Mouse (Mus musculus) skeletal muscle tissue, adult 2 months (tissue): Measurements from ENCODE around the gene Pdia3.
"Not testable (repeated sequence)": the region's sequence is repeated elsewhere in the genome, so short reads cannot be mapped to it uniquely, and the experiment has no call there.

Experiments
- DNase-seq: peaks from one replicate; pipeline ENCODE4 v3.0.0-alpha.2; 2012; ENCODE audit warnings: low read depth, low spot score

Pdia3 gene

DNA sequence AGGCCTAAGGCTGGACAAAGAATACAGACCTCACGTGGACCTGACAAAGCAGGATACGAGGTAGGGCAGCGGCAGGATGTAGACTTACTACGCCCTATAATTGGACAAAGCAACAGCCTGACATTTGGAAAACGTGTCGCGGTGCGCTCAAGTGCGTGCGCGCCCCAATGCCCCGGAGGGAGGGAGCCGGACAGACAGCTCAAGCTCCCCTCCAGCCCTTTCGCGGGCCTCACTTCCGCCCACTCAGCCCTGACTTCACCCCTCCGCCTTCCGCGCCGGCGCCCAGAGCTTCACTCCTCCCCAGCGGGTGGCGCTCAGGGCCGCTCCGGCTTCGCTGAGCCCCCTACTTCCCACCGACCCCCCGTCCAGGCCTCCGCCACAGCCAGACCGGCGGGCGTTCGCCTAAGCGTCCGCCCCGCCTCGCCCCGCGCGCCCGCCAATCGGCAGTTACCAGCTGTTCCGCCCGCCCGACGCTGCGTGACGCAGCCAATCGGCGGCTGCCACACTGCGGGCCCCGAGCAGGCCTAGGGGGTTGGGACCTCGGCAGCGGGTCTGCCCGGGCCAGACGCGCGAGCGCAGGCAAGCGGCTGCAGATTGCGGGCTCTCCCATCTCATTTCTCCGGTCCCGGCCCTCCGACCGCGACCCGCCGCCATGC, at the start of gene Pdia3, which contains the start of gene Catsper2:
TSS of gene Pdia3 (plus strand) at position 389 of the 656 bp plus-strand sequence.
TSS of gene Catsper2 (minus strand) at position 406 of the 656 bp plus-strand sequence.
- peak; percentile 95 for DNase-seq

DNA sequence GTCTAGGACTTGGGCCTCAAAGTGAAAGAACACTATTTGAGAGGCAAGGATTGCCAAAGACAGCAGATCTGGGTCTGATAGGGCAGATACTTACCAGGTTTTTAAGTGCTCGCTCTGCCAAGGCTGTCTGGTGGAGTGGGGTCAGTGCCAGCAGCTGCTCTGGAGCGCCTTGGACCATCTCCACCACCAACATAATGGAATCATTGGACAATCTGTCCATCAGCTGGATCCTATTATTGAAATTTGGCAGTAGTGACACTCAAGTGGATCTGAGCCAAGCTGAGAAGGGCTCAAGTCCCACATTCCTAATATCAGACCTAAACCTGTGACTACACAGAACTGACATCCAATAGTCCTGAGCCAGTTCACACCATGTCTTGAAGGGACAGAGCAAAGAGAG, 44.7 kb upstream of the Pdia3 start:
- DNase-seq: peak; percentile 16

DNA sequence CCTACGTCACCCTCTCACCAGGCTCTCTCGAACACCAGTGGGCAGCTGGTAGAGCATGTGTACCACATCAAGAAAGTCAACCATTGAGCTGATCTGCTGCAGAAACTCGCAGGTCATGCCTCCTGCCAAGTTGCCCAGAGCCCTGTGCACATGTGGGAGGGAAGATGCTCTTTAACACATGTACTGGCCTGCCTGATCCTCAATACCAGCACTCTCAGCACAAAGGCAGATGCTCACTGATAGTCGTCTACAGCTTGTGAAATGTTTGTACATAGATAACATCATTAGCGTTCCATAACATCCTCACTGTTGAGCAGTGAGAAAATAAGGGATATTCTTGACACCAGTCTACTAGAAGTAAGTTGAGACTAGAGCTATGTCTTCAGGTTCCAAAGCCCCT, 42.7 kb upstream of the Pdia3 start:
- no peak for DNase-seq

DNA sequence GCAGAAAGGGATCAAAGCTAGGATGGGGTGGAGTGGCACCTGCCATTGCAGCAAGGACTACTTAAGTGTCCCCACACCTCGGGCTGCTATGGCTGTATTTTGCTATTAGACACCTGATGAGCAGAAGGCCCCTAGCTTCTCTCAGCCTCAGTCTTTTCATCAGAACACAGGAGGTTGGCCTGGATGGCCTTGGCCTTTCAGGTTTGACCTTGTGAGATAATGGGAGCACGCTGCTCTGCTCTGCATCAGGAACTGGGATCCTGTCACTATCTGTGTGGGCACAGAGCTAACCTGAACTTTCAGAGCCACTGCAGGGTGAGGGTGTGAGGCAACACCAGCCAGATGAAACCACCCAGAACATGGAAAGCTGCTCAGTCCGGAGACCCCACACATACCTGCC, 41.3 kb upstream of the Pdia3 start:
- DNase-seq: no peak

DNA sequence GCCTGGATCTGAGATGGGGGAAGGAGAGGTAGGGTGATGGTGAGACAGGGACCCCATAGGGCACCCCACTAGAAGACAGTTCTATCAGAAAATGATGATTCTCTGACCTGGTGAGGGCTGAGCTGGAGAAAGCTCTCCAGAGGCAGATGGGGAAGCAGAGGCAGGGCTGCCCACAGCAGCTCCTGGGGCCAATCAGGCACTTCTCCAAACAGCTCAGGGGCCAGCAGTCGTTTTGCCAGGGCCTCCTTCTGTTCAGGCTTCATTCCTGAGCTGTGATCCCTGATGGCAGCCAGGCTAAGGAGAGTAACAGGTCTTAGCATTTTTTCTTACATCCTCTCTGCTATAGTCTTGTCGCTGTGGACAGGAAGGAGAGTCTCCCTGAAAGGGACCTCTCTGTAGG, 38.8 kb upstream of the Pdia3 start:
- DNase-seq: no peak

DNA sequence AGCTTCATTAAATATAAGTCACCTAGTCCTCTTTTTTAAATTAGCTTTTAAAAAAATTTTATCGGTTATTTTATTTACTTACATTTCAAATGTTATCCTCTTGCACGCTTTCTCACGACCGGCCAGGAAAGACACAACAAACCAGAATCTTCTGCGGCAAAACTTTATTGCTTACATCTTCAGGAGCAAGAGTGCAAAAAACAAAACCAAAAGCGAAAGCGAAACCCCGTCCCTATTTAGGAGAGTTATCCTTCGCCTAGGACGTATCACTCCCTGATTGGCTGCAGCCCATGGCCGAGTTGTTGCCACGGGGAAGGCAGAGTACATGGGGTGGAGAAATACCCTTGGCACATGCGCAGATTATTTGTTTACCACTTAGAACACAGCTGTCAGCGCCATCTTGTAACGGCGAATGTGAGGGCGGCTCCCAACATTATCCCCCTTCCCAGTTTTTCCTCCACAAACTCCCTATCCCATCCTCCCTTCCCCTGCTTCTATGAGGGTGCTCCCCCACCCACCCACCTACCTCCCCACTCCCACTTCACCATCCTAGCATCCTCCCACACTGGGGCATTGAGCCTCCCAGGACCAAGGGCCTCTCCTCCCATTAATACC, 26.5 kb upstream of the Pdia3 start, which contains the start of gene Strc:
TSS of gene Strc (minus strand) at position 208 of the 615 bp plus-strand sequence.
- DNase-seq: not testable (repeated sequence)

DNA sequence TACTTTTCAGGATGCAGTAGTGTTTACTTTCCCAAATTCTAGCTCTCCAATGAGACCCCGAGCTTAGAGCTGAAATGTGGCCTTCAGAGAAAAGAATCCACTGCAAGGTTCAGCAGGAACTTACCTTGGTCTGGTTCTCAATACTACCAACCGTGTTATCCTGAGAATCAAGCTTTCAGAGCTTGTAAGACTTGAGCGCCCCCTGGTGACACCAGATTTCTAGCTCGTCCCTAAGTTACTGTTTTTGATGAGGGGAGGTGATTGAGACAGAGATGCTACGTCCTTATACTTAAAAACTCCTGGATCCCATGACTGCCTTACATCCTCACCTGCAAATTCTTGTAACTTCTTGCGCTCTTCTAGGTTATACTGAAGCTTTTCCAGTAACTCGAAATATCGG, 17.0 kb upstream of the Pdia3 start:
- peak; percentile 36 for DNase-seq

DNA sequence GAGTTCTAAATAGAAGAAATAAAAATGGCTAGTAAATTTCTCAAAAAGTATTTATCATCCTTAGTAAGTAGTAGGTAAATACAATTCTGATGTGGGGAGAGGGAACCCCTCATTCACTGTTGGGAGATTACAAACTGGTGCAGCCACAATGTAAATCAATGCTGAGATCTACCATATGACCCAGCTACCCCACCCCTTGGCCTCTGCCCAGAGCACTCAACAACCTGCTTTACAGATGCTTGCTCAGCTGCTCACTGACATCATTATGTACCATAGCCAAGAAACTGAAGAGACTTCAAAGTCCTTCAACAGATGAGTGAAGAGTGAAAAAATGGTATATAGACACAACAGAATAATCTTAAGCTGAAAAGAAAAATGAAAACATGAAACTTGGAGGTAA, 10.3 kb upstream of the Pdia3 start:
- no peak for DNase-seq

DNA sequence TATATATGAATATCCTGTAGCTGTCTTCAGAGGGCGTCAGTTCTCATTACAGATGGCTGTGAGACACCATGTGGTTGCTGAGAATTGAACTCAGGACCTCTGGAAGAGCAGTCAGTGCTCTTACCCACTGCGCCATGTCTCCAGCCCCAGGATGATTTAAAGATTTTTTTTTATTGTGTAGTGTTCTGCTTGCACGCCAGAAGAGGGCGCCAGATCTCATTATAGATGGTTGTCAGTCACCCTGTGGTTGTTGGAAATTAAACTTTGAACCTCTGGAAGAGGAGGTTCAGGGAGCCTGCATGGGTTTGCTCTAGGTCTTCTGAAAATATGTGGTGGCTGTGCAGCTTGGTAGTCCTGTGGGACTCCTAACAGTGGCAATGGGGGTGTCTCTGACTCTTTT, 5.4 kb upstream of the Pdia3 start:
- DNase-seq: peak; percentile 8

DNA sequence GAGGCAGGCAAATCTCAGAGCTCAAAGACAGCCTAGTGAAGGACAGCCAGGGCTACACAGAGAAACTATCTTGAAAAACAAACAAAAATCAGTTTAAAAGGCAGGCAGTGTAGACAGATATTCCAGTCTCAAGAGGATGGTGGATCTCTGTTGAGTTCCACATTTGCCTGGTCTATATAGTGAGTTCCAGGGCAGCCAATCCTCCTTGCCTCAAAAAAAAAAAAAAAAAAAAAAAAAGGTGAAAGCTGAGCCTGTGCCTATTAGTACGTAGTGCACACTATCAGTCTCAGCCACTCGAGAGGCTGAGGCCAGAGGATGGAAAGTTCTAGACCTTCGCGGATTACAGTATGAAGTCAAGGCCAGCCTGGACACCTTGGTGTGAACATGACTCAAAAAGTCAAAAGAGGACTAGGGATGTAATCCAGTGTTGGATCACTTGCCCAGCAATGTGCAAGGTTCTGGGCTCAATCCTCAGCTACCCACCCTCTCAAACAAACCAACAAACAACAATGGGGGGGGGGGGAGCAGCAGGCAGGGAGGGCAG, 660 bp upstream of the Pdia3 start:
- DNase-seq: peak; percentile 30

DNA sequence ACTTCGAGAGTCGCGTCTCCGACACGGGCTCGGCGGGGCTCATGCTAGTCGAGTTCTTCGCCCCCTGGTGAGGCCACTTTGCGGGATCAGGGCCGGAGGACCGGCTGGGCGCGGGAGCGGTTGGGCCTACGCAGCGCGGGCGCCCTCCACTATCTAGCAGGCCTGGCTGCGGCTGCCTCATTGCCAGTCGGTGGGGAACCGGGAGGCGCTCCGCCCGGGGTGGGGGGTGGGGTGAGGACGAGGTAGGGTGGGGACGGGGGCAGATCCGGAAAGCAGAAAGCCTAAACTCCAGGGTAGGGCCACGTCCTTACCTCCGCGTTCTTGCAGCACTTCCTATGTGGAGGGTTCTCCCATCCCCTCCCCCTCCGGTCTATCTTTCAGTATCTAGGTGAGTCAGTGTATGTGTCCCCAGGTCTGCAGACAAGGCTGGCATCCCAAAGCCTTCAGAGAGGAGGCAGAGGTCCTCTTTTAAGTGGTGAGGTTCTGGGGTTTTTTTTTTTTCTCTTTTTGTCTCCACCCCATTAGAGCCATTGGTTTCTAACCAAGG, 637 bp downstream of the Pdia3 start:
- DNase-seq: peak; percentile 25

DNA sequence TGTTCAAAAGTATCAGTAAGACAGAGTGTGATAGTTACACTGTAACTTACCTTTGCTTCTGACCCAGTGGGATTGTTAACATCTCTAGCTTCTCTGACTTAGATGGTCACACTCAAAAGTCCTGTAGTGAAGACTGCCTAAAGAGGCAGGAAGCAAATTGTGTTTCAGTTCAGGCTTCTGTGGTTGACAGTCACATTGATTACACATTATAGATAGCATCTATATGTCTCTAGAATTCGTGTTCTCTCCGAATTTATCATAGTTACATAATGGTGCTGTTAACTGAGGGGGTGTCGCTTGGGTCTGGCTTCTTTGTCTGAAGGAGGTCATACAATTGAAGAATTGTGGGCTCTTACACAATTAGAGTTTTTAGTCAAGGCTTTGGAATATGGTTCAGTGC, 1.5 kb downstream of the Pdia3 start:
- no peak for DNase-seq

DNA sequence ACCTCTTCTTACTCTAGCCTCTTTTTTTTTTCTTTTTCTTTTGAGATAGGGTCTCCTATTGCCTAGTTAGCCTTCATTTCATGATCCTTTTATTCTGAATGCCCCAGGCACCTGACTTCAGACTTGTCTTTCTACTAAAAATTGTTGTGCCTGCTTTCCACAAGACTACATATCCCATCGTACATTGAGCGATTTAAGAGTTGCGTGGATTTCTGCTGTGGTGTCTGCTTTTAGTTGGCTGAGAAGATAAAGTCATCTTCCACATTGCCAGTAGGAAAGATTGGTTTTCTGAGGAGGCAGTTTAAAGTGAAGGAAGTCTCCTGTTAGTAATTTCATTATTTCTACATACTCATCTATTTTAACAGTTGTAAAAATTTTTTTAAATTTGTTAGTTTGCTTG, 2.0 kb downstream of the Pdia3 start:
- DNase-seq: no peak

DNA sequence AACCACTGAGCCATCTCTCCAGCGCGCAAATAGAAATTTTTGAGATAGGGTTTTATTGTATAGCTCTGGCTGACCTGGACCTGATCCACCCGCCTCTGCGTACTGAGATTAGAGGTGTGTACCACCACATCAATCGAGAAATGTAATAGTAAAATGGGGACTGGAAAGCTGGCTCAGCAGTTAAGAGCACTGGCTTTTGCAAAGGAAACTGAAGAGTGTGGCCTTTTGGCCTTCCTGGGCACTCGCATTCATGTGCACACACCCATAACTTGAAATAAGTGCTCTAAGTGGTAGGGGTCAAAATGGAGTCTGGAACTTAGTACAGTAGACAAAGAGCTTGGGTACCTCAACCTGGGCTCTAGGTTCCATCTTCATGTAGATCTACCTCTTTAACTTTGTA, 2.8 kb downstream of the Pdia3 start:
- DNase-seq: no peak

DNA sequence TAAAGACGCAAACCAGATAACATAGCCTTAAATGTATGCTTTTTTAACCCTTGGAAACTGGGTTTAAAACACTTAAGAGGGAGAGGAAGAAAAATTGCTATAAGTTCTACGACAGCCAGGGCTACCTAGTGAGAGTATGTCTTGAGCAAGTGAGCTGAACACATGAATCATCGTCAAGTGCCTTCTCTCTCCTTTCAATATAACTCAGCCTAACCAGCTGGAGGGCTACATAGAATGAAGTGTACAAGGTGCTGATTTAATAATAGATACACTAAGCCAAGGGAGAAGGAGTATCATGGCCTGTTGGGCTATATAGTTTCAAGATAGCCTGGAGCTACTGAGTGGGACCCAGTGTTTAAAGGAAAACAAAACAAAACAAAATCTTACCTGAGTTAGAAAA, 4.9 kb downstream of the Pdia3 start:
- DNase-seq: no peak

DNA sequence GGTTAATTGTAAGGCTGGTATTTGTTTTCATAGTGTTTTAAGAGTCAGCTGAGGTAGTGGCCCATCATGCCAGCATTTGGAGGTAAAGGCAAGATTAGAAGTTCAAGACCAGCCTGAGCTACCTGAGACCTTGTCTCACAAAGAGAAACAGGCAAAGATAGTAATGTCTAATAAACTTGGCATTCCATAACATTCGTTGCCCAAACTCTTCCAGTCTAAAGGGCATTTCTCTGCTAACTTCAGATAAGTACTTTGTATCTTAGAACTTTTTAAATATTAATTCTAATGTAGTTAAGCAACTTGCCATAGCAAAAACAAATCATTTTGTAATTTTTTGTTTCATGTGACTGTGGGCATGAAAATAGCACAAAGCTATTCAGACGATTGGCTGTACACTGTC, 9.6 kb downstream of the Pdia3 start:
- DNase-seq: no peak

DNA sequence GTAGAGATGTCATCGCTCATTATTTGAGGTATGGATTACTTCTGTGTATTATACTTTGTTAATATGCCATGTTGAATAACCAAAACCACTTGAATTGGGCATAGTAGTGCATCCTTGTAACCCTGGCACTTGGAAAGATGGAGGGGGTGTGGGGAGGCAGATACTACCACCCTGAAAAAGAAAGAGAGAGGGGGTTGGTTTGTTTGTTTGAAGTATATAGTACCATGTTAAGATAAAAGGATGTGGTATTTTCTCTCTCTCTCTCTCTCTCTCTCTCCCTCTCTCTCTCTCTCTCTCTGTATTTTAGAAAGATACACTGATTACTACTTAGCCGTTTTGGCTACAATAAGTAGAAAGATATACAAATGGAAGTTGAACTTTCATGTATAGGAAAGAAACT, 12.3 kb downstream of the Pdia3 start:
- DNase-seq: no peak

DNA sequence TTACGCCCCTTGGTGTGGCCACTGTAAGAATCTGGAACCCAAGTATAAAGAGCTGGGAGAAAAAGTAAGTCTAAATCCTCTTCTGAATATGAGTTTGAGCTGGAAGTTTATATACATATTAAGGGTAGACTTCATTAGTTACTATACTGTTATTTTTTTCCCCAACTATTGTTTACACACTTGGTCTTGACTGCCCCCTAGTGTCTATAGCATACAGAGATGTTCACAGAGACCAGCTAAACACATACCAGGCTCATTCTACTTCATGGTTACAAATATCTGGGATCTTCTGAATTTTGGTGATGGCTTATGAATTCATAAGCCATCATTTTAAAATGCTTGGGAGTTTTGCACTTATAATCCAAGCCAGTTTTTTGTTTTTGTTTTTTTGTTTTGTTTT, 21.3 kb downstream of the Pdia3 start:
- no peak for DNase-seq

DNA sequence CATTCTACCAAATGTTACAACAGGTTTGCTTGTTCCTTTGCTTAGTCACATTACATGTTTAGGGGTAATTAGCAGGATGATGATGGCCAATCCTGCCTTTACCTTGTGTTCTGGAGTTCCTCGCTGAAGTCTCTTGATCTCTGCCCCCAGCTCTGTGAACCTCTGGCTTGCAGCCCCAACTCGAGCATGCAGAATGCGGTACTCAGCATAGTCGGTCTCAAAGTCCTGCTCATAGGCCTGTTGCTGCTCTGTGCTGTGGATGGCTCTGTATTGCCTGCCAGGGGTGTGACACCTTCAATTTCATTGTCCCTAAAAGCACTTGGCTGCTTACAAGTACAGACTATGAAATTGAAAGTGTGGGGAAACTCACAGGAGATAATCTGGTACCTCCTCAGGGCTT, 26.2 kb downstream of the Pdia3 start:
- no peak for DNase-seq

DNA sequence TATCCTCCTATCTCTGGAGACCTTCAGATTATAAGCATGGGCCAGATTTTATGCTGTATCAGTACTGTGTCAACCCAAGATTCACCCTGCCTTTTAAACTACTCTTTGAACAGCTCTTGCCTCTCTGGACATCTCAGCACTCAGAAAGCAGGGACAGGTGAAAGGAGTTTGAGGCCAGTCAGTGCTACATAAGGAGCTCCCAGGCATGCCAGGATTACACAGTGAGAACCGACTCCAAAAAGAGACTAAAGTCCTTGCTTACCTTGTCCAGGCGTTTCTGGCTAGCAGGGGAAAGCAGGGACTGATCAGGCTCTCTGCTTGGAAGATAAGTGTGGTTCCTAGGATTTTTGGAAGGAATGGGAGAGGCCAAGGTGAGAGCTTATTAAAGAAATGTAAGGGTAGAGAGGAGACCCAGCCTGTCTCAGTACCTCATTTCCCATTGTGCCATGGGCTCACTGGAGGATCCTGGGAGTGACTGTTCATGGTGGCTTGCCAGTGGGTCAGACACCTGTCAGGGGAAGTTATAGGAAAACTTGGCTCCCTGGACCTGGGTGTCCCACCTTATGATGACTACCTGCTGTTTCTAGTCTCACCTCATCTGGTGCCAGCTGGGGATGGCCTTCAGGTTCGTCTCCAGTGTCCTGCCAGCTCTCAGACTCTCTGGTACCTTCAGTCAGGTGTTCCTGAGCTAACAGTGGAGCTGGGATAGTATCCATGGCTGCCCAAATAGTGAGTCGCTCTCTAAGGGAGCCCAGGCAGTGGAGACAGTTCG, 27.4 kb downstream of the Pdia3 start:
- DNase-seq: no peak

DNA sequence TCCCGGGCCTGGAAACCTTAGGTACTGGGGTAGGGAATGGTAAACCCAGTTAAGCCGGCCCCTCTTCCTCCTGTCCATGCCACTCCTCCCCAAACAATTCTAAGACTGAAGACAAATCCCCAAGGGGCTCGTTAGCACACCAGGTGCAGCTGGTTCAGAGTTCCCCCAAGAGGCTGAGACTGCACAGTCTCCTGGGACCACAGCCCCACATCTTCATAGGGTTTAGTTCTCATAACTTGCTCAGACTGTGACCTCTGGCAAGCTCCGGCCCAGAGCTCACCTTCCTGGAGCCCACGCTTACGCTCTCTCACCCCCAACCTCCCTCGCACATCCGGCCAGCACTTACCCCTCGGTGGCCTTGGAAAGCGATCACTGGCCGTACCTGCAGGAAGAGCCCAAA, 28.2 kb downstream of the Pdia3 start:
- DNase-seq: no peak
